Mouse (Mus musculus) heart, embryonic 12.5 days (tissue): ENCODE measurements around the gene Sparc. TPM values are rescaled to one million over a fixed set of nuclear protein-coding genes. Genes with fewer than 3 reads are reported as not detected.

Experiments used
- ATAC-seq: fragments of 200-750 bp; cut with Nextera tagmentation; 2 replicates; pipeline ENCODE4 v1.8.0; 2017; ENCODE audit warnings: moderate TSS enrichment, moderate library complexity; ENCODE audit not compliant: insufficient number of reproducible peaks, low FRiP score
- H3K27ac ChIP-seq: fragments of 300-500 bp; sonication (generic); 2 replicates; pipeline ENCODE4 v1.5.1; 2016; ENCODE audit warnings: mild to moderate bottlenecking, moderate library complexity; ENCODE audit not compliant: poor library complexity, severe bottlenecking
- H3K27me3 ChIP-seq: fragments of 300-500 bp; sonication (generic); replicated peaks from 2 replicates; pipeline ENCODE4 v1.6.1; 2016; ENCODE audit warnings: mild to moderate bottlenecking, moderate library complexity
- H3K36me3 ChIP-seq: fragments of 300-500 bp; sonication (generic); 2 replicates; pipeline ENCODE4 v1.6.1; 2016; ENCODE audit warnings: mild to moderate bottlenecking, moderate library complexity
- H3K4me1 ChIP-seq: fragments of 300-500 bp; sonication (generic); replicated peaks from 2 replicates; pipeline ENCODE4 v1.6.1; 2016; ENCODE audit warnings: mild to moderate bottlenecking
- H3K4me2 ChIP-seq: fragments of 300-500 bp; sonication (generic); 2 replicates; pipeline ENCODE4 v1.6.1; 2016; ENCODE audit warnings: mild to moderate bottlenecking, moderate library complexity
- H3K4me3 ChIP-seq: fragments of 300-500 bp; sonication (generic); 2 replicates; pipeline ENCODE4 v1.5.1; 2016; ENCODE audit warnings: mild to moderate bottlenecking
- H3K9ac ChIP-seq: fragments of 300-500 bp; sonication (generic); 2 replicates; pipeline ENCODE4 v1.6.1; 2016; ENCODE audit warnings: mild to moderate bottlenecking, moderate library complexity
- H3K9me3 ChIP-seq: fragments of 300-500 bp; sonication (generic); replicated peaks from 2 replicates; pipeline ENCODE4 v1.6.1; 2016; ENCODE audit warnings: mild to moderate bottlenecking, moderate library complexity
- WGBS: fragments of 180-500 bp; shearing (Covaris S2); methylation state at CpG from one replicate; pipeline ENCODE4 v1.1.7; 2016; 5-methylcytosine and 5-hydroxymethylcytosine counted together
- polyA plus RNA-seq: library from polyadenylated mRNA; unstranded; fragments of >200 nt; fragmentation: Nextera tagmentation; extraction: Ambion mirVana; gene quantifications from 2 replicates; pipeline ENCODE4 v1.2.1, GENCODE M21; 2016

The Sparc gene
- polyA plus RNA-seq: 1,393 and 1,408 TPM in 2 replicates

DNA sequence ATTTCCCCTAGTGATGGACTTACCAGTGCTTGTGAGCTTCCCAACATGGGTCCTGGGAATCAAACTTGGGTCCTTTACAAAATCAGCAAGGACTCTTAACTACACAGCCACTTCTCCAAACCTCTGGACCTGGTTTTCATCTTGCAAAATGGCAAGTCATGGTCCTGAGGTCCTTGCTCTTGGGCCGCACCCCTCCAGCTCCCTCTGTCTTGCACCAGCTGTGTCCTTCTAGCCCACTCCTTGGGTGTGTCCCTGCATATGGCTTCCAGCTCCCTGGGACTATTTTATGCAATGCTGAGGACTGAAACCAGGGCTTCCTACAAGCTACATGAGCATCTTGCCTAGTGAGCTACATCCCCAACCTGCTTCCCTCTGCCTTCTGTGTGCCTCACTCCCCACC is at the start of gene Sparc:
Gene Sparc, minus strand, starts transcription at position 206 of the 400 bp plus-strand sequence.
- H3K27me3 ChIP-seq: no peaks in the 10 kb centered on the region
- no peak within 1 kb of the TSS for H3K4me3 ChIP-seq
- no peak for ATAC-seq
- H3K36me3 ChIP-seq: no peaks in the 10 kb centered on the region
- H3K4me2 ChIP-seq: no peak within 1 kb of the TSS
- H3K4me1 ChIP-seq: peaks cover 55% of the 10 kb centered on the region
- peak within 1 kb of the TSS; percentile 21; the same call in 1 of the 2 replicates for H3K9ac ChIP-seq
- H3K27ac ChIP-seq: peak within 1 kb of the TSS; percentile 82
- no peaks in the 10 kb centered on the region for H3K9me3 ChIP-seq
- 88% methylated on average over 1 of the region's 1 CpGs for WGBS

DNA sequence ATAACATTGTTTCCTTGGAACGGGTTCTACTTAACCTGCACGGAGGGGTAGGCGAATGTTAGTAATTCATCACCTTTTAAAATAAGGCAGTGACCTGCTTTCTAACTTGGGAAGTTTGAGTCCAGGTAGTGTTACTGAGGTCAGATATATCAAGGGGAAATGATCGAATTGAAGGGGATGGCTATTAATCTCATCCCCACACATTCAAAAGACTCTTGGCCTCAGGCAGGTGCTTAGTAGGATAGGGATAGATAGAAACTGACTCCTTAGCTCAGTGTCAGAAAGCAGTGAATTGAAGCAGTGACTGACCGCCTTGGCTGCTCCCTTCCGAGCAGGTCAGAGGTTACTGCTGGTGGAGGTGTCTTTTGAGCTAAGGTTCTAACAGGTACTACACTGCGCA is 48.5 kb upstream of the Sparc start:
- Histone ChIP-seq H3K4me2 (peak overlapping the region; percentile 77), H3K36me3 (peaks cover 20% of the 10 kb centered on the region), H3K9me3 (no peaks in the 10 kb centered on the region), H3K9ac (0 out of 2 replicates have a peak overlapping the region, but pooled peaks have one; percentile 97), H3K4me3 (peak overlapping the region; percentile 85), H3K27me3 (no peaks in the 10 kb centered on the region), H3K4me1 (peaks cover 35% of the 10 kb centered on the region), H3K27ac (no peak overlapping the region)
- 88% methylated on average over 7 of the region's 7 CpGs for WGBS
- ATAC-seq: no peak

DNA sequence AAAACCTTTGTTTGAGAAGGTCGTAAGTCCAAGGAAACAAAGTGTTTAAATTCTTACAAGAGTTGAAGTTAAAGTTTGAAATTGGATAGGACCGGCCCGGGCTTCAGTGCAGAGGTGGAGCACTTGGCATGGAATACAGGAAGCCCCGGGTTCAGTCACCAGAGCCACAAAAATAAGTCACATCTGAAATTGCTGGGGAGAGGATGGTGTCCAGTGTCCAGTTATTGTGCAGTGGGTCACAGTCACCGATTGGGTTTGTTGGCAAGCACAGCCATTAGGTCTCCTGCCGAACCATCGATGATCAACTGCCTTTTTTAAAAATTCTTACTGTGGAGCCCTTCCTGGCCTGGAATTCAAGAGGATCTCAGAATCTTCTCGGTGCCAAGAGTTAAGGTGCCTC is 47.8 kb upstream of the Sparc start:
- WGBS: 46% methylated on average over 8 of the region's 8 CpGs
- Histone ChIP-seq H3K9ac (peak overlapping the region; percentile 97), H3K4me2 (peak overlapping the region; percentile 77), H3K27me3 (no peaks in the 10 kb centered on the region), H3K4me3 (peak overlapping the region; percentile 85), H3K27ac (no peak overlapping the region), H3K9me3 (no peaks in the 10 kb centered on the region), H3K4me1 (peaks cover 35% of the 10 kb centered on the region), H3K36me3 (peaks cover 20% of the 10 kb centered on the region)
- ATAC-seq: no peak

DNA sequence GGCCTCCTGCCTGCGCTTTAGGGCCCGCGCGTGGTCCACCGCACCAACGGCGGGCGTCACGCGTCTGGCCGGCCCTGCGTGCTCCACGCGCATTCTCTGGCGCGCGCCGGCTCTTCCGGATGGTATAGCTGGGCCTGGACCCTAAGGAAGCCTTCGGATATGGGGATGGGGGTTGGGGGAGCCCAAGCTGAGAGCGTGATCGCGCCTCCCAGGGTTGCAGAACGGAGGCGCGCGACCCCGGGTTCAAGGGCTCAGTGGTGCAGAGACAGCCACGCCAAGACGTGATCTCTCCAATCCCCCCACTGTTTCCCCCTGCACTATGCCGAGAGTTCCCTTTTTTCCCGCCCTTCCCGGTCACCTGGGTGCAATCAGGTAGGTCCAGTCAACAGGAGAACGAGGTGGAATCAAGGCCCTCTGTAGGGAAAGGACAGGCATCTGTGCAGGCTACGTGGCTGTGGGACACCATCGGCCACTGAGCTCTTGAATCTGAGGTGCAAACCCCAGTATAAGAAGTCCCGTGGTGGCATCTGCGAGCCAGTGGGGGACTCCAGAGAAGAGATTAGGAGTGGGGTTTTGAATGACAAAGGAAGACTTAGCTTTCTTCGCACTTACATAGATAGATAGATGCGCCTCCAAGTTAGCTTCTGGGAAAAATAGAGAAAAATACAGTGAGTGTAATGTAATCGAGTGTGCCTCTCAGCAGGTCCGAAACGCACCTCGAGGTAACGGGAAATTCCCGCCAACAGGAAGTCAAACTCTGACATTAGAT is 47.1 kb upstream of the Sparc start:
- Histone ChIP-seq H3K9me3 (no peaks in the 10 kb centered on the region), H3K4me3 (peak overlapping the region; percentile 85), H3K4me1 (peaks cover 35% of the 10 kb centered on the region), H3K27ac (peak overlapping the region; percentile 79), H3K4me2 (peak overlapping the region; percentile 77), H3K27me3 (no peaks in the 10 kb centered on the region), H3K9ac (peak overlapping the region; percentile 97), H3K36me3 (peaks cover 20% of the 10 kb centered on the region)
- WGBS: under 1% methylated on average over 46 of the region's 46 CpGs
- no peak; the same call in 1 of the 2 replicates for ATAC-seq

DNA sequence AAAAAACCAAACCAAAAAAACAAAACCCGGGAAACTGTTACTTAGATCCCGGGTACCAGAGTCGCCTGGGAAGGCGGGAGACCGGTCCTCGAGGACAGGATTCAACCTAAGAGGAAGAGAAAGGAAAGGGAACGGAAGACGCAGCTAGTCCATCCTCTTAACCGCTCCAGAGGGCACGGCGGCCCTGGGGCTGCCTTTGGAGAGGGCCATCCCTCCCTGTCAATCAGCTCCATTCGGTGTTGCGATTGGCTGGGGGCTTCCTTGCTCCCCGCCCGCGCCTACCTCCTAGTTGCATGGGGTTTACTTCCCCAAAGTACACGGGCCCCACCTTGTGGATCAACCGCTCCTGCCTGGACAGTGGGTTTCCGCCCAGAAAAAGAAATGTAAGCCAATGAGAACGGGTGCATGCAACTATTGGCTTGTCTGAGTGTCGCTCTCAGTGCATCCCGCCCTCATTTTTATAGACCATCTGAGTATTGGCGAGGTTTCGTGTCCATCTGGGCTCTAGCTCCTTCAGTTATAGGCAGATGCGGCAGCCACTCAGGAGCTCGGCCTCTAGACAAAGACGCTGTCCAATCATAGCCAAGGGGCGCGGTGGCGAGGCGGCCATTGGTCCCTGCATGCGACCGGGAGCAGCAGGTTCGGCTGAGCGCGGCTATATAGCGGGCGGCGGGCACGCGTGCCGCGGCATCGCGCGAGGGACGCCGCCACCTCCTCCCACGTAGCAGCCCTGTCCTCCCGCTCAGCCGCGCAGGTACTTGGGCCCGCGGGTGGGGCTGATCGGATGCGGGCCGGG is 46.3 kb upstream of the Sparc start, which contains the start of gene G3bp1:
Gene G3bp1, plus strand, starts transcription at position 638 of the 796 bp plus-strand sequence.
- H3K4me3 ChIP-seq: peak within 1 kb of the TSS; percentile 85
- H3K9me3 ChIP-seq: no peaks in the 10 kb centered on the region
- H3K36me3 ChIP-seq: peaks cover 14% of the 10 kb centered on the region
- H3K27ac ChIP-seq: peak within 1 kb of the TSS; percentile 94
- WGBS: under 1% methylated on average over 57 of the region's 57 CpGs
- H3K27me3 ChIP-seq: no peaks in the 10 kb centered on the region
- ATAC-seq: peak; percentile 97
- peak within 1 kb of the TSS; percentile 78 for H3K4me2 ChIP-seq
- H3K4me1 ChIP-seq: peaks cover 32% of the 10 kb centered on the region
- H3K9ac ChIP-seq: peak within 1 kb of the TSS; percentile 97

DNA sequence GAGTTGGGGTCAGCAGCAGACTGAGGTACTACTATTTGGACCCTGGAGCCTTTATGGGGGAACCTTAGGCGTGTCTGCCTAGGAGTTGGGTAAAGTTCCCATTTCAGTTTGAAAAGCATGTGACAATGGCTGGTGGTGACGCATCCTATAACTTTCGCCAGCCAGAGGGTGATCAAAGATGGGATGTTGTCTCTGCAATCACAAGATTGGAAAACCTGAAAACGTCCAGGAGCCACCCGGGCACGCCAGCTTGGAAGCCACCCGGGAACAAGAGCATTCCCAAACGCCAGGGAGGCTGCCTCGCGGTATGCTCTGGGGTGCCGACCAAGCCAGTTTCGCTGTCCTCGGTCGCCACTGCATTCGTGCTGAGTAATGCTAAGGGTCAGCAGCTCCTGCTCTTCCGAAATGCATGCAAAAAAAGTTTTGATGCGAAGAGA is 45.6 kb upstream of the Sparc start:
- Histone ChIP-seq H3K27ac (peak overlapping the region; percentile 94), H3K36me3 (peaks cover 10% of the 10 kb centered on the region; the same call in 1 of the 2 replicates), H3K9me3 (no peaks in the 10 kb centered on the region), H3K4me1 (peaks cover 28% of the 10 kb centered on the region), H3K27me3 (no peaks in the 10 kb centered on the region), H3K9ac (peak overlapping the region; percentile 81), H3K4me2 (peak overlapping the region; percentile 78), H3K4me3 (peak overlapping the region; percentile 54)
- 3% methylated on average over 17 of the region's 17 CpGs for WGBS
- no peak for ATAC-seq

DNA sequence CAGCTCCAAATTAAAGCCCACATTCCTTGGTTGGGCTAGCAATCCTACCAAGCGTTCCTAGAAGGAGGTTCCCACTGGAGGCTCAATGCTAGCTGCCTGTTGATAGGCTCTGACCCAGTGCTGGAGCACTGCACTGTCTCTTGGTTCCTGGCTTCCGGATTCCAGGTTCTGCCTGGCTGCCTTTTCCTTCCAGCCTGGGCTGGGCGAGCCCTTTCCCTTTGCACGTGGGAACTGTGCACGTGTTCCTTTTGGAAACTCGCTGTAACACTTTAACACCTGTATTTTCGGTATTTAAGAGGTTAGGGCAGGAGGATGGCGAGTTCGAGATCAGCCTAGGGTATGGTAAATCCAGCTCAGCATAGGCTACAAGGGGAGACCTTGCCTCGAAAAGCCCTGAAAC is 45.0 kb upstream of the Sparc start:
- Histone ChIP-seq H3K4me1 (peaks cover 23% of the 10 kb centered on the region), H3K9ac (peak overlapping the region; percentile 81), H3K9me3 (no peaks in the 10 kb centered on the region), H3K27ac (peak overlapping the region; percentile 94; the same call in 1 of the 2 replicates), H3K4me3 (peak overlapping the region; percentile 54), H3K36me3 (peaks cover 10% of the 10 kb centered on the region; the same call in 1 of the 2 replicates), H3K27me3 (no peaks in the 10 kb centered on the region), H3K4me2 (peak overlapping the region; percentile 78)
- no peak for ATAC-seq
- 67% methylated on average over 10 of the region's 10 CpGs for WGBS

DNA sequence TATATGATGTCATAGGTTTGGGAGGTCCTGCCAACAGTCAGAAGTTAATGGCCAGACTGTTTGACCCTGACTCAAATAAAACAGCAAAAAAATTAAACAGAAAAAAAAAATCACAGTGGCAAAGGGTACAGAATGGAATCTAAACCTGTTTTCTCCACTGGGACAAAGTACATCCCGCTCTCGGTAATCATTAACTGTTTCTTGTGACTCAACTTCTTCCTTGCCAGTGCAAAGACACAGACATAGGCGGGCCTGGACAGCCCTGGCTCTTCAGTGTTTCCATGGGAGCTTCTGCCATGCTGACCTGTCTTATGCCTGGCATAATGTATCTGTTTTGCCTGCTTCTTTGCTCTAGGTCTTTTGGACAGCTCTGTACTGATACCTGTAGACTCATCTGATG is 42.2 kb upstream of the Sparc start:
- no peak for ATAC-seq
- Histone ChIP-seq H3K27me3 (no peaks in the 10 kb centered on the region), H3K4me1 (peaks cover 20% of the 10 kb centered on the region), H3K4me2 (no peak overlapping the region), H3K9me3 (no peaks in the 10 kb centered on the region), H3K27ac (no peak overlapping the region), H3K36me3 (no peaks in the 10 kb centered on the region), H3K4me3 (no peak overlapping the region), H3K9ac (no peak overlapping the region)
- 80% methylated on average over 3 of the region's 3 CpGs for WGBS

DNA sequence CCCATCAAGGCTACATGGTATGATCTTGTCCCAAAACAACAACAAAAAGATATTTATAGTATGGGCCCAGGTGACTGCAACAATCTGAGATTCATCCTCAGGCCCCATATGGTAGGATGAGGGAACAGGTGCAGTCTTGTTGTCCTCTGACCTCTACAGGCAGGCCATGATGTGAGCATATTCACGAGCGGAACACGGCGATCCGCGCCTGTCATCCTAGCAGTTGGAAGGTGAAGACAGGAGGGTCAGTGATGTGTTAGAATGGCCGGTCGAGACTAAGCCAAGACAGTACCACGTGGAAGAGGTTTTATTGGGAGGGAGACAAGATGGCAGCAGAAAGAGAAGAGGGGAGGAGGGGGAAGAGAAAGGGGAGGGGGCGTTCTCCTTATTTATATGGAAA is 41.7 kb upstream of the Sparc start:
- Histone ChIP-seq H3K4me2 (no peak overlapping the region), H3K4me3 (no peak overlapping the region), H3K9me3 (no peaks in the 10 kb centered on the region), H3K4me1 (peaks cover 25% of the 10 kb centered on the region), H3K27ac (no peak overlapping the region), H3K27me3 (no peaks in the 10 kb centered on the region), H3K9ac (no peak overlapping the region), H3K36me3 (no peaks in the 10 kb centered on the region)
- WGBS: 81% methylated on average over 10 of the region's 10 CpGs
- no peak for ATAC-seq

DNA sequence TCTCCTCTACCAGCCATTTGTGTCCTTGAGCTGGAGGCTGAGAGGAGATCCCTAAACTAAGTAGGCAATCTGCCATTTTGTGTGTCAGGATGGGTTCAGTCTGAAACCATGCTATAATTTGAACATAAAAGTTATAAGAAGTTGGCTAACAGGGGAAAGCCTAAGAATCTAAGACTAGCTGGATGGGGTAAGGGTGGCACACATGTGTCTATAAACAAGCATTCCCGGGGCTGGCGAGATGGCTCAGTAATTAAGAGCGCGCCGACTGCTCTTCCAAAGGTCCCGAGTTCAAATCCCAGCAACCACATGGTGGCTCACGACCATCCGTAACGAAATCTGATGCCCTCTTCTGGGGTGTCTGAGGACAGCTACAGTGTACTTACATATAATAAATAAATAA is 39.2 kb upstream of the Sparc start:
- Histone ChIP-seq H3K9ac (no peak overlapping the region), H3K27ac (no peak overlapping the region), H3K4me1 (peaks cover 30% of the 10 kb centered on the region), H3K4me3 (no peak overlapping the region), H3K4me2 (no peak overlapping the region), H3K9me3 (no peaks in the 10 kb centered on the region), H3K36me3 (no peaks in the 10 kb centered on the region), H3K27me3 (no peaks in the 10 kb centered on the region)
- no peak for ATAC-seq
- WGBS: 95% methylated on average over 9 of the region's 9 CpGs
